Mouse (Mus musculus): Measurements from ENCODE around the gene Tmem129.

The Tmem129 gene

DNA sequence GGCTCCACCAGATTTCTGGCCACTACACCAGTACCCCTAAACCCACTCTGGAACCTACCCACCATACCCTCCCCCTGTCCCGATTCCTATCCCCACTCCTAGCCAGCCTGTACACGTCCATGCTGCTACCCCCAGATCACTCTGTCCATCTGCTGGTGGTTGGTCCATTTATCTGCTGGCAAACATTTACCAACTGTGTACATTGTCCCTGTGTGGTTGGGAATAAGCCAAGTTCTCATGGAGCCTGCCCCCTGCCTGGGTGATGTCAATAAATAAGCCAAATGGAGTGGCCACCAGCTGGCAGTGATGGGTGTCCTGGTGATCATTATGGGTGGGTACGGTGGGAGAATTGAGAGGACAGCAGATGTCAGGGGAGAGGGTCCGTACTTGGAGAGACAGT, 28.9 kb upstream of the Tmem129 start:
- no peak for DNase-seq (ENCODE audit: low read depth, low spot score)

DNA sequence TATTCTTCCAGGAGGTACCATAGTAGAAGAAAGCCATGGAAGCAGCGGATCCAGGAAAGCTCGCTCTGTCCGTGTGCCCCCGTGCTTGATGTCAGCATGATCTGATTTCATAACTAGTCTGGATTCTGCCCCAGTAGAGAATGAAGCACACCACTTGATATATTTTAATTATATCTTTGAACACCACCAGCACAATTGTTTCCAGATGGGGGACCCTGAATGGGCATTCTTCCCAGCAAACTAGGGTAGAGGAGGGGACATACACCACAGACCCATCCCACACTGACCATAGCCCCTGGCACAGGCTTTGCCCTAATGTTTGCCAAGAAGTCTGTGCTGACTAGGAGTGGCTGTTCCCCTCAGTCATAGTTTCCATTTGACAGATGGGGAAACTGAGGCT, 26.7 kb upstream of the Tmem129 start:
- DNase-seq (ENCODE audit: low read depth, low spot score), result no peak

DNA sequence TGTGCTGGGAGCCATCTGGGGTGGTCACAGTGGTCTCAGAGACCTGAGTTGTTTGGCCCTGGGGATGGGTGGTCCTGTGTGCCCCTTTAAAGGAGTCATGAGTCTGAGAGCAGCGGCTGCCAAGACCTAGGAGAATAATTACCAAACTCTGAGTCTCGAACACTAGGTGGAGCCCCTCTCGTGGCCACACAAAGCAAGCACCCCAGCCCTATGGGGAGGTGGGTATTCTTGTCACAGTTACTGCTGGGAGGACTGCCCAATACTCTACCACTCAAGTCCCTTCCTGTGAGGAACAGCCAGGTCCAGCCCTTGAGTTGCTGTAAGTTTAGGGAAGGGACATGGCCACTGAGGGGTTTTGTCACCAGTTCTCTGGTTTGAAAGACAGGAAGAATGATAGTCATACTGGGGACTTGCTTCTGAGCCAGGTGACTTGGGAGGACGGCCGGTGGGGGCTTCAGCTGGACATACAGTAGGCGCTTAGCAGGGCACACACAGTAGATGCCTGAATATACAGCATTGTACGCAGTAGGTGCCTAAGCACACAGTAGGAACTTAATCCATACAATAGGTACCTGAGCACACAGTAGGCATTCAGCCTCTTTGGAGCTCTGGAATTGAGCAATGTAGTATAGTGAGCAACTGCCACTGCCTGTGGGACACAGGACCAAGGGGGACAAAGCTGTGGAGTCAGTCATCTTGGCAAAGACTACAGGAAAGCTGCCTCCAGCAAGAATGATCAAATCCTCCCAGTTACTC, 25.9 kb upstream of the Tmem129 start:
- peak; percentile 39 for DNase-seq (ENCODE audit: low read depth, low spot score)

DNA sequence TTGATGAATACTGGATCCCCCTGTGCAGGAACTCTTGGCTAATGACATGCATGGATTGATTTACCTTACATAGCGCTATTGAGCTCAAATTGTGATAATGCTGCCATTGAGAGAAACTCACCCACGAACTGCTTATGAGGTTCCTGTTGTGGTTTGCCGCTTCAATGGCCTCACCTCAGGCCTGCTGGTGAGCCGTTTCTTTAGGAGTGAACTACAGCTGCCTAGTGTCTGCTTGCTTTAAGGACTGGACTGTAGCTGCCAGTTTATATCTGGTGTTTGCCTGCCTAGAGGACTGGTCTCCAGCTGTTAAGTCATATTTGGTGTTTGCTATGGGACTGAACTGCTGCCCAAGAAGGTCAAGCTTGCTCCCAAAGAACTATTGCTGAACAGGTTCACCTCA, 24.7 kb upstream of the Tmem129 start:
- DNase-seq (ENCODE audit: low read depth, low spot score), result no peak

DNA sequence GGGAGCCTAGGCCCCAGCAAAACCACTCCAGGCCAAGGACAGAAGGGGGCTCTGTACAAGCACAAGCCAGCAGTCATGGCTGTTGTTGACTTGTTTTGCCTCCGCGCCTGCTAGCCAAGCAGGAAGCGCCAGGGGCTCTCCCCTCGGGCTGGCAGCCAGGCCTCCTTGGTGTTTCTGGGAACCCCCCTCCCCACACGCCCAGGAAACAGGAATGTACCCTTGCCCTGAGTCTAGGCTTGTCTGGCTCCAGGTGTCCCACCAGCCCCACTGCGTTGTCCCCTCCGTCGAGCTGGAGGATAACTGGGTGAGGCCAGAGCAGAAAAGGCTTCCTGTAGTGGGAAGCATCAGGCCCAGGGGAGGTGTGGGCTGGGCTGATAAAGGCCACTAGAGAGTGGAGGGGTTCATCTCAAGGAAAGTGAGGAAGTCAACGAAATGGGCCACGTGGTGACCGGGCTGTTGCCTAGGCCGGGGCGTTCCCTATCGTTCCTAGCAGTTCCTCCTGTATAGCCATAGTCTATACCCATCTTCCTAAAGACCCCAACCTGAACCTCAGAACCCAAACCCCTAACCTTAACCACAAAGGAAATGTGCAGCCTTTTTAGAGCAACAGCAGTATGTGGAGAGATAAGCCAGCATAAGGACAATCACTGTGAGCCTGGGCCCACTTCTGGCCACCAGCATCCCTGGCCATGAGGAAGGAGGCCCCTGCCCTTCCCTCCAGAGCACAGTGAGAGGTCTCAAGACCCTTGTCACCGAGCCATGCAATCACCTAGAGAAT, 23.6 kb upstream of the Tmem129 start:
- DNase-seq (ENCODE audit: low read depth, low spot score), result no peak

DNA sequence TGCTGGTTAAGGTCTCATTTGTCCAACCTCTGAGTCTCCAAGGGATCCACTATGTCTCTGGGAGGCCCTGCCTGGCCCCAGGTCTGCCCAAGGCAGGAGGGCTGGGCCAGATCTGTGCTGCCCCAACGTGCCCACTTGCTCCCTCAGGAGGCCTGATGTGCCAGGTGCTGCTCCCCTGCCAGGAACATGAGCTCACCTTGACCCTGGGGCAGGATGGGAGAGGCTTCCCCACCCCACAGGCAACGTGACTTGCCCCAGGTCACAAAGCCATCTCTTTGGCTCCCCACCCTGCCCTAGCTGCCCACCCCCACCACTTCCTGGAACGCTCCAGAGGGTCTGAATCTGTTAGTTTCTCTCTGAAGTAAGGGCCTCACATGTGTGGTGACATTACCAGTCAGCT, 22.8 kb upstream of the Tmem129 start:
- DNase-seq (ENCODE audit: low read depth, low spot score), result peak; percentile 41

DNA sequence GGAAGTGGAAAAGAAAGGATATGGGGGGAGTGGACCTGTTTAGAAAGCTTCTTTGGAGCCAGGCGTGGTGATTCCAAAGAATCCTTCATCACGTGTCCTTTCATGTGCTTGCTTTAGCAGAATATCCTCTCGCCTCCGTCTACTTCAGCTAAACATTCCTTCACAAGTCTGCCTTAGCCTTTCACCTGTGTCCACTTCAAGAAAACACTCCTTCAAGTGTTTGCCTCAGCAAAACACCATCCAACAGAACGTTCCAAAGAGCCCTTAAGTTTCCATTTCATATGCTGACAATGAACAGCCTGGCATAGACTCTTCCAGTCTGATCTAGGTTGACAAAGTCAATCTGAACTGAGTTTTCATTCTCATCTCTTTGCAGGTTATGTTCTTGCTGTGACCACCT, 20.0 kb upstream of the Tmem129 start:
- DNase-seq (ENCODE audit: low read depth, low spot score), result no peak

DNA sequence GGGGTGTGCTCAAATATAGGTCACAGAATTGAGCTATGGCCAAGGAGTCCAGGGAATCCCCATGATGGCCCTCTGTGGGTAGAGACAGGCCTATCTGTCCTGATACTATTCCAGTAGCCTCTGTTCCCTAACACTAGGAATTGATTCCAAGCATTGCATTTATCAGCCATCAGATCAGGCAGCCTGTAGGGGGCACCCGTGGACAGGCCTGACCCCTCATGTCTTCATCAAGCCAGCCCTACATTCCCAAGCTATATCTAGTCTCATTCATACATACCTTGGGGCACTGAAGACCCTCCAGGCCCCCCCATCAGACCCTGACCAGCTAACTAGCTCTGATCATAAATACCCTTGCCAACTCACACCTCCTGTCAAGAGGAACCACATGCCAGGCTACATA, 17.7 kb upstream of the Tmem129 start:
- DNase-seq (ENCODE audit: low read depth, low spot score), result peak; percentile 65

DNA sequence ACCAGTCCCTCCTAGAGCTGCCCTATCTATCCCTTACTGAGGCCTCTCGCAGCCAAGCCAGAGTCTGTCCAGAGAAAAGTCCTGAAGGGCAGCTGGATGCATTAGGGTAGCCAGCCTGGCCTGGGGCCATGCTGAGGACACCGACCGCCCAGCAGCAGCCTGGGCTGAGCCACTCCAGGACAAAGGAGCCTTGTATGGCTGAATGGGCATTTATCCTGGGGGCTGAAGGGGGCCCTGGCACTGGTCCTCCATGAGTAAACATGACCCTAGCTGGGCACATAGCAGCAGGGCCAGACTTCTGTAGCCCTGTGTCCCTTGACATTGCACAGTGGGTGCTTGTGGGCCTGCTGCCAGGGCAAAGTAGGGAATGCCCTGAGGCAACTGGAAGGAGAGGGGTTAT, 16.2 kb upstream of the Tmem129 start:
- DNase-seq (ENCODE audit: low read depth, low spot score), result no peak

DNA sequence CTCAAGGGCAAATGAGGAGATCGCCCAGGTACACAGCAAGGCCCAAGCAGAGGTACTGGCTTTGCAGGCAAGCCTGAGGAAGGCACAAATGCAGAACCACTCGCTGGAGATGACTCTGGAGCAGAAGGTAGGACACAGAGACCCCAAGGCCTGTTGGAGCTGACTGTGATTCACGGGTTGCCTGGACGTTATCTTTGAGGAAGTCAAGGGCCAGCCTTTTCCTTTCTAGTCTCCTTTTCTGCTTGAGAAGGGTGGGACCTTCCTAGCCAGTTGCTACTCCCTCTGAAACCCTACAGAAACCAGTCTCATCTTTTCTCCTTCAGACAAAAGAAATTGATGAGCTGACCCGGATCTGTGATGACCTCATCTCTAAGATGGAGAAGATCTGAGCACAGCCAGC, 13.4 kb upstream of the Tmem129 start:
- no peak for DNase-seq (ENCODE audit: low read depth, low spot score)

DNA sequence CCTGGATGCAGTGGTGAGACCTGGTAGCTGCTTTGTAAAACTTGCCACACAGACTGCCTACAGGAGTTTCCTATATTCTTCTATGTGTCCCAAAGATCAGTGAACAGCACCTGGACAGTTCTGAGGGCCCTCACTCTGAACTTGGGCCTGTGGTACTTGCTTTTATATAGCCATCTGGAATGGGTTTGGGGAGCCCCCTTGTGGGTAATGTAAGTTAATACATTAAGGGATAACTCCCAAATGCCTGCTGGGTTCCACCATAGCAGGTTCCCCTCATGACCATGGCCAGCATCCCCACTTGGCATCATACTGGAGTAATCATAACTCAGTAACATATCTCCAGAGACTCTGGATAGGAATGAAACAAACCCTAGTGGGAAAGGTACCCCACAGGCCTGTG, 10.0 kb upstream of the Tmem129 start:
- peak; percentile 72 for DNase-seq (ENCODE audit: low read depth, low spot score)

DNA sequence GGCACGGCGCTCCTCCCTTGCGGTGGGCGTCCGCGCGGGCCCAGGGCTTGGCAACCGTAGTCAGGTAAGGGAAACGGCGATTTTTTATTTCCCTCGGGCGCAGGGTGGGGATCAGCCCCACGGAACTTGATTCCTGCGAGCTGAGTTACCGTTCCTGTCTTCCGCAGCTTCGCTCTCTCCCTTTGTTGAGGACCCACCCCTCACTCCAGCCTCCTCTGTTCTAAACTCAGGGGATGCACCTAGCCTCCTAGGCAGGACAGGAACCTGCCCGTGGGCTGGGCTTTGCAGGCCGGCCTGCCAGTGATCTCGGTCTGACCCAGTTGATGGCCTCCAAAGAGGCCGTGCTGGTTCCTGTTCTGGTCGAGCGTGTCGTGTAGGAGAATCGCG, 441 bp upstream of the Tmem129 start:
- no peak for DNase-seq (ENCODE audit: low read depth, low spot score)

DNA sequence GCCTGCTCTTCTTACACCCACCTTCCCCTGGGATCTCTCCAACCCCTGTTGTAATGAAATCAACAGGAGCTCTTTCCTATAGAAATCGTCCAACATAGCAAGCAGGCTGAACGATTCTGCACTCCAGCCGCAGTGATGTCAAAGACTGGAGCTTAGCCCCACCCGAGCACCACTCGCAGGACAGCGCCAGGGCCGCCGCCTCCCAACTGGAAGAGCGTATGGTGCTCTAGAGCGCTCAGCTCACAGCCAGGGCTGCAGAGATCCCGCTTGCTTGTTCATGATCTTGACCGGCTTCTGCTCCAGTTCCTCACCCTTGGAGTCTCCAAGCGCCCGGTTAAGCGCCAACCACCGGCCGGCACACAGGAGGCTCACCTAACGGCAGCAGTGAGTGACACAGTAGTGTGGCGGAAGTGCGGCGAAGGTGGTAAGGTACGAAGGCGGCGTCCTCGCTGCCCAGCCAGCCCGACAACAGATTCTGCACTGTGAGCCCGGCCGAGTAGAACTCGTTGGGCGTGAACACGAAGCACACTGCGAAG, 897 bp downstream of the Tmem129 start:
- peak; percentile 40 for DNase-seq (ENCODE audit: low read depth, low spot score)

DNA sequence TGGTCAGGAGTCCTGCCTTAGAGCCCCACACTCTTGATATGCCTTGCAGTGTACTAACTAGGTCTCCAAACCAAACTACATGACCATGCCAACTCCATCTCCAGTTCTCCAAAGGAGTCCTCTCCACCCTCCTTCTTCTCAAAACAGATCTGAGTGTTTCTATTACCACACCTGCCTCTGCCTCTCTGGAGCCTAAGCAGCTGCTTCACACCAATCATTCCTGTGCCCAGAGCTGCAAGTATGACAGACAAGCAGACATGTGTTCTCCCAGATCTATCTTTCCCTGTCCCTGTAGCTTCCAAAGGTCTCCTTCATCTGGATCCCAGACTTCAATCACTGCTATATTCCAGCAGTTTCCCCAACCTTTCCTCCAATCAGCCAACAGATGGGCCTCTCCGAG, 1.5 kb downstream of the Tmem129 start:
- no peak for DNase-seq (ENCODE audit: low read depth, low spot score)

DNA sequence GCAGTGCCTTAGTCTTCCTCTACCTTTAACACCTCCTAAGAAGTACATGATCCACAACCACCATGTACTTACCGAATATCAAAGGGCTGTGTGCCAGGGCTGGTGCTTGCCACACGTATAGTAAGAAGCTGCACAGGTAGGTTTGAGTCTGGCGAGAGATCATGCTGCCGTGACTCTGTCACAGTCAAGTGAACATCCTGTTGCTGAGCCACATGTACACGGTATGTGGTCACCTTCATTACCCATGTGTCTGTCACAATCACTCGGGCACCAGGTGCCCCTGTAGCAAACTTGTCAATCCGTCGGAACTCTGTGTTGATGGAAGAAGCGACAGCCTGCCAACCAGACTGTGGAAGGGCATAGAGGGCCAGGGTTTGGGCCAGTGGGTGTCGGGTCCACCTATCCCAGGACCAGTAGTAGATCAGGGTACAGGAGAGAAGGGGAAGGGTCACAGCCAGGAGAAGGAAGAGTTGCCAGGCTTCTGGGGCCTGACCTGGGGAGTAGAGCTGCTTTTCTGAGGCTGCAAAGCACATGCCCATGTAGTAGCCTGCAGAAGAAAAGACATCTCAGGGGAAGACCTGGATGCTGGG, 2.9 kb downstream of the Tmem129 start:
- no peak for DNase-seq (ENCODE audit: low read depth, low spot score)

DNA sequence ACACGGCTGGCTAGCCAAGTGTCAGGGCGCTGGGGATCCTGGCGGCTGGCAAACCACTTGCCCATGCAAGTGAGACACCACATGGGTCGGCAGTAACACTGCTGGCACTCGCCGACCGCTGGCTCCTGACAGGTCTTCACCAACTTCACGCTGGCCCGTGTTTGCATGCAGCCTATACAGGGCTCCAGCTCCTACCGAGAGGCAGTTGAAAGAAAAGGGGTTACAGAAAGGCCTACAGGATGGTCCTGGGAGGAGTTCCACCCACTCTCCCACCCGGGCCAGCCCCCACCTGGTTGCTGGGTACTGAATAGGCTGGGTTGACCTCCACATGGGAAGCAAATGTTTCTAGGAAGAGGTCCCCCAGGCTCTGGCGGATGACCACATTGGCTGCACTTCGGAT, 3.8 kb downstream of the Tmem129 start:
- no peak for DNase-seq (ENCODE audit: low read depth, low spot score)

DNA sequence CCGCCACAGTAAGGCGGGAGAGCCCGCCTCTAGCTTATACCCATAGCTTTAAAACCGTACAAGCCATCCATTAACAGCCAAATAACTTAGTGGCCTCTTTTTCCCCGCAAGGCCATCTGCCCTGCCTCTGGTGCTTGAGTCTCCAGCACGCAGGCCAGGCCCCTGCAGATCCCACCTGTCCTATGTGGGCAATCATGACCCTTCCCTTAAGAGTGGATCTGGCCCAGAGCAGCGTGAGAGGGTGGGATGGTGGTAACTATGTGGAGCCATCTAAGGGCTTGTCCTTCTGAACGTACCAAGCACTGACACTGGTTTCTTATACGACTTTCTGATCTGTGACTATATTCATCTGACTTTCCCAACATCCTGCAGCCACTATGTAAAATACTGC, 5.4 kb downstream of the Tmem129 start:
- DNase-seq (ENCODE audit: low read depth, low spot score), result no peak

DNA sequence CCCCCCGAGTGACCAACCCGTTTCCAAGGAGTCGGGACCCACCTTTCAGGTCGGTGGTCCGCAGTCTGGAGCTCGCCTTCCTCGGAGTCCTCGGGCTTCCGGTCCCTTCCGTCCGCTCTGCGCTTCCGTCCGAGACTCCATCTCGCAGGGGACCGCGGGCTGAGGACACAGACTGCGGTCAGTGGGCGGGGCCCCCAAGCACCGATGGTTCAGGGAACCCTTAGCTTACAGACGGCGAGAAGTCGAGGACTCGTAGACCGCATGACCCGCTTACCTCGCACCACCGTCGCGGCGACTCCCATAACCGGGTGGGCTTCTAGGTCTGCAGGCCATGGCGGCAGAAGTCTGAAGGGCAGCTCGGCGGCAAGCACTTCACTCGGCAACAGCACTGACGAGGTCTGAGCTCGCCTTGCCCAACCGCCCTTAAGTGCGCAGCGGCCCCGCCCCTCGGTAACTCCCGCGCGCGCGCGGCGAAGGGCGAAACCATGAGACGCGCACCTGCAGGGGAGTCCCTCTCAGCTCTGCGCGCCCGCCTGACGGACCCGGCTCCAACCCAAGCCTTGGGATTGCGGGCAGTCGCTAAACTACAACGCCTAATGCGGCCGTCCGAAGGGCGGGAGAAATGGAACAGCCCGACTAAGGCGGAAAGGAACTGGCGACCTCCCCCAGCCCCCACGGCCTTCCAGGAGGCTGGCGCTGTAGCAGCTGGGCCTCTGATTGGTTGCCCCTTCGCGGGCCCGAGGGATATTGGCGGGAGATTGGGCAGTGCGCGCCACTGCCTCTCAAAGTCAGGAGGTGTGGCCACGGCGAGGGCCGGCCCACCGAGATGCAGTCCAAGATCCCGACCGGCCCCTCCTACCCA, 6.1 kb downstream of the Tmem129 start, which contains the start of gene Slbp:
Slbp (minus strand) TSS at position 654 of the 862 bp plus-strand sequence.
- peak; percentile 97 for DNase-seq (ENCODE audit: low read depth, low spot score)

DNA sequence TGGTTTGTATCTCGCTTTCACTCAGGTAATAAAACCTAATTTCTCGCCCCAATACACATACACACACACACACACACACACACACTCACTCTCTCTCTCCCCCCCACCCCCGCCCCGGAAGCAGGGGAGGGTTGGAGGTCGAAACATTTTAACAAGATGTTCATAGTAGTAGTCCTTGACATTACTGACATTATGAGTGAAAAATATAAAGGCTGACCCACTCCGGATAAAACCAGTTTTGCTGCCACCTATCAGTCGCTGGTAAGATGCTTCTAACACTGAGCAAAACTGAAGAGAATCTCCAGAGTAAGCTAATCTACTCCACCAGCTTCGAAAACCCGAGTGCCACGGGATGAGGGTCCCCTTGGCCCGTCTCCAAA, 6.7 kb downstream of the Tmem129 start:
- no peak for DNase-seq (ENCODE audit: low read depth, low spot score)

DNA sequence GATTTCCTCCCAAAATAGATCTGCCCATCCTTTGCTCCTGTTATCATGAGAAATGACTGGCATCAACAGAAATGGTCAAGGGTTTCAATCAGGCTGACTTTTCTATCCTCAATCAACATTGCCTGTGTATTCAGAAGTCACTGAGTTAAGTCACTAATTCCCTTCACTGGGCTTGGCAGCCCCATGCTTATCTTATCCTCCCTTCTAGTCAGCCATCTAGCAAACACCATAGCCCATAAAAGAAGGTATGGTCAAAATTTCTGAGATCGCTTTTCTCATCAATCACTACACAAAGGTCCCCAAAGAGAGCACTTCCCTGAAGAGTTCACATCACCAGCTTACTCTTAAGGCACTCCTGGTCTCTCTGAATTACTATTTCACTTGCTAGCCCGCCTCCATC, 7.2 kb downstream of the Tmem129 start:
- DNase-seq (ENCODE audit: low read depth, low spot score), result no peak

DNA sequence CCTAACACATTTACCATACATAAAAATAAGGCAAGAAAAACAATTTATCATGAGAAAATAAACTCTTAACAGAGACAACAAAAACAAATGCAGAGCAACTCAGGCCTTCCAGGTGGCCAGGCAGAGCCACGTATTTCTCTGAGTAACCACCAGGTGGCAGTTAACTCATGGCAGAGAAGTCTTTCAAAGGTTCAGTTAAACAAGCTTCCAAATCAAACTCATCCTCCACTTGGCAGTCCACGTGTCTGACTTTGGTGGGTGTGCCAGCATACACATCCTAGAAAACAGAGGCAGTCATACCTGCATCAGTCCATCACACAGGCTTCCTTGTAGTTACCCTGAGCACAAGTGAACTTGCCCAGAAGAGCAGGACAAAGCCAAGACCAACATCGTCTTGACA, 17.6 kb downstream of the Tmem129 start:
- DNase-seq (ENCODE audit: low read depth, low spot score), result peak; percentile 68

DNA sequence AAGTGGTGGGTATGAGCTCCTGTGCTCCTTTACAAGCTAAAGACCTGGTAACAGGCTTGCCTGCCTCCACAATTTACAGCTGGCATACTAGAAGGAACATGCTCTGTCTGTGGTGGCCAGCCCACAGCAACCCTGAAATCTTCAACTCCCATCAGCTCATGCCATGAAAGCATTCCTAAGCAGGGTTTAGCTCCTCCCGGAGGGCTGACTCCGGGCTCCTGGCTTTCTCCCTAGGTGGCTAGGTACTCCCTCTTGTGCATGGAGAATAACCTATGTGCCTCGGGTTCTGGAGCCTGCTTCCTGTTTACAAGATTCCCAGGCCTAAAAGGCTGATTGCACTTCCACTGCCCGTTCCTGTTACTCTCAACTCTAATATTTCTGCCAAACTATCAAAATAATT, 19.4 kb downstream of the Tmem129 start:
- no peak for DNase-seq (ENCODE audit: low read depth, low spot score)

Measured in ES-CJ7 (cell line).